Comparison of ENCODE assay signal across 20 mouse cellular contexts in the genomic region with DNA sequence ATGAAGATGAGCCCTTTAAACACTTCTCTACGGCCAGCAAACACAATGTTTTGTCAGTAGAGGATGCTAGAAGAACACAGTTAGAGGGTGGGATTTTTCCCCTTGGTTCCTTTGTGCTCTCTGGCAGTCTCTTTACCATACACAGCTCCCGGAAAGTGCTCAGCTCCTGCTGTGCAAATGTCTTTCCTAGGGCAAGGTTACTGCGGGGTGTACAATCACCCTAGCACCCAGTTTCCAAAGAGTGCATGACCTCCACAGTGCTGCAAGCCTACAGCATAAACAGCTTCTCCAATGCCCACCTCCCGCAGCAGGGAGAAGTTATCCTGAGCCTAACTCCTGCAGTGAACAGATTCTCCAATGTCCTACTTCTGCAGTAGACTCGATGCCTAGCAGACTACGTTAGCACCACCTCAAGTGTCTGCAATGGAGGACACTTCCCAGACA.
DNase-seq lines count a peak whose midpoint lies in the region; ATAC-seq lines count a peak whose summit lies in the region.
"Had no signal": no experiment of that assay in that cellular context is flagged by ENCODE, and none has a peak within 500 bp of the region (broad histone marks: within the 10 kb centered on the region; RNA-seq: fewer than 3 reads in every experiment).

No protein-coding gene starts in this region.

- peaks cover 5% of the 10 kb centered on the region for H3K4me1 ChIP-seq in forebrain, embryonic 14.5 days (ENCODE audit: control insufficient read depth, insufficient read depth, low read length)
- H3K4me1 ChIP-seq in forebrain, embryonic 15.5 days: peaks cover 8% of the 10 kb centered on the region; the same call in 1 of the 2 replicates
- H3K4me1 ChIP-seq in hindbrain, embryonic 16.5 days (ENCODE audit: control insufficient read depth, insufficient read depth, low read depth, low read length): peaks cover 3% of the 10 kb centered on the region
- peaks cover 9% of the 10 kb centered on the region for H3K4me1 ChIP-seq in hindbrain, embryonic 14.5 days (replicated peaks; ENCODE audit: control insufficient read depth, insufficient read depth, low read length)
- no peaks in the 10 kb centered on the region for H3K4me1 ChIP-seq in midbrain, embryonic 11.5 days (ENCODE audit: control insufficient read depth, insufficient read depth, low read length)
- 0 out of 2 replicates have a peak, but pooled peaks cover 4% of the 10 kb centered on the region for H3K4me1 ChIP-seq in midbrain, embryonic 15.5 days
- H3K4me1 ChIP-seq in liver, embryonic 12.5 days: no peaks in the 10 kb centered on the region
- H3K4me1 ChIP-seq: embryonic facial prominence, embryonic 10.5 days; heart, embryonic 10.5 days; liver, embryonic 13.5 days; stomach, embryonic 15.5 days had no signal

- whole genome bisulfite sequencing in forebrain, embryonic 14.5 days: 47% methylated on average over 6 of the region's 6 CpGs
- WGBS in forebrain, embryonic 15.5 days: 47% methylated on average over 6 of the region's 6 CpGs
- 34% methylated on average over 6 of the region's 6 CpGs for WGBS in hindbrain, embryonic 16.5 days
- 37% methylated on average over 6 of the region's 6 CpGs for WGBS in hindbrain, embryonic 14.5 days
- 46% methylated on average over 6 of the region's 6 CpGs for WGBS in midbrain, embryonic 11.5 days
- WGBS in midbrain, embryonic 15.5 days: 44% methylated on average over 6 of the region's 6 CpGs
- 51% methylated on average over 6 of the region's 6 CpGs for WGBS in liver, embryonic 12.5 days (ENCODE audit: insufficient replicate concordance)

- H3K27me3 ChIP-seq in forebrain, embryonic 14.5 days (replicated peaks; ENCODE audit: control insufficient read depth, insufficient read depth, low read length): no peaks in the 10 kb centered on the region
- no peaks in the 10 kb centered on the region for H3K27me3 ChIP-seq in forebrain, embryonic 15.5 days
- H3K27me3 ChIP-seq in hindbrain, embryonic 16.5 days (replicated peaks; ENCODE audit: control insufficient read depth, insufficient read depth, low read length): no peaks in the 10 kb centered on the region
- H3K27me3 ChIP-seq in hindbrain, embryonic 14.5 days (ENCODE audit: control insufficient read depth, insufficient read depth, low read length): no peaks in the 10 kb centered on the region
- H3K27me3 ChIP-seq in midbrain, embryonic 11.5 days (ENCODE audit: control insufficient read depth, insufficient read depth, low read length): no peaks in the 10 kb centered on the region
- no peaks in the 10 kb centered on the region for H3K27me3 ChIP-seq in midbrain, embryonic 15.5 days (replicated peaks)
- H3K27me3 ChIP-seq in liver, embryonic 12.5 days (replicated peaks): no peaks in the 10 kb centered on the region
- H3K27me3 ChIP-seq: liver, embryonic 13.5 days; neural tube, embryonic 12.5 days; stomach, embryonic 15.5 days had no signal

- H3K9ac ChIP-seq in forebrain, embryonic 14.5 days (ENCODE audit: low read length): no peak overlapping the region
- H3K9ac ChIP-seq in forebrain, embryonic 15.5 days (replicated peaks): no peak overlapping the region
- H3K9ac ChIP-seq in hindbrain, embryonic 16.5 days (ENCODE audit: low read depth, low read length): no peak overlapping the region
- no peak overlapping the region for H3K9ac ChIP-seq in hindbrain, embryonic 14.5 days
- no peak overlapping the region for H3K9ac ChIP-seq in midbrain, embryonic 11.5 days (ENCODE audit: low read length)
- no peak overlapping the region for H3K9ac ChIP-seq in midbrain, embryonic 15.5 days
- no peak overlapping the region for H3K9ac ChIP-seq in liver, embryonic 12.5 days
- H3K9ac ChIP-seq: forebrain, embryonic 12.5 days; liver, embryonic 13.5 days; neural tube, embryonic 12.5 days; stomach, embryonic 15.5 days had no signal

- H3K9me3 ChIP-seq in forebrain, embryonic 14.5 days (replicated peaks; ENCODE audit: control insufficient read depth, low read length): no peaks in the 10 kb centered on the region
- no peaks in the 10 kb centered on the region for H3K9me3 ChIP-seq in forebrain, embryonic 15.5 days
- H3K9me3 ChIP-seq in hindbrain, embryonic 16.5 days (ENCODE audit: control insufficient read depth, low read length): no peaks in the 10 kb centered on the region
- no peaks in the 10 kb centered on the region for H3K9me3 ChIP-seq in hindbrain, embryonic 14.5 days (ENCODE audit: control insufficient read depth, low read length)
- no peaks in the 10 kb centered on the region for H3K9me3 ChIP-seq in midbrain, embryonic 11.5 days (ENCODE audit: control insufficient read depth, low read length)
- H3K9me3 ChIP-seq in midbrain, embryonic 15.5 days: no peaks in the 10 kb centered on the region
- no peaks in the 10 kb centered on the region for H3K9me3 ChIP-seq in liver, embryonic 12.5 days (replicated peaks)
- H3K9me3 ChIP-seq: embryonic facial prominence, embryonic 10.5 days; forebrain, embryonic 12.5 days; heart, embryonic 10.5 days; liver, embryonic 13.5 days; neural tube, embryonic 12.5 days; stomach, embryonic 15.5 days had no signal

- H3K4me2 ChIP-seq in forebrain, embryonic 14.5 days (ENCODE audit: low read length): no peak overlapping the region
- no peak overlapping the region for H3K4me2 ChIP-seq in forebrain, embryonic 15.5 days (replicated peaks)
- no peak overlapping the region for H3K4me2 ChIP-seq in hindbrain, embryonic 16.5 days (ENCODE audit: low read length)
- H3K4me2 ChIP-seq in hindbrain, embryonic 14.5 days (replicated peaks): no peak overlapping the region
- H3K4me2 ChIP-seq in midbrain, embryonic 11.5 days: no peak overlapping the region
- H3K4me2 ChIP-seq in midbrain, embryonic 15.5 days: no peak overlapping the region
- no peak overlapping the region for H3K4me2 ChIP-seq in liver, embryonic 12.5 days
- H3K4me2 ChIP-seq: forebrain, embryonic 12.5 days; liver, embryonic 13.5 days; neural tube, embryonic 12.5 days; stomach, embryonic 15.5 days had no signal

- peak; percentile 19 for DNase-seq in forebrain, embryonic 14.5 days (ENCODE audit: low spot score)
- no peak for DNase-seq in hindbrain, embryonic 14.5 days (ENCODE audit: low spot score)
- peak; percentile 73 for DNase-seq in midbrain, embryonic 11.5 days (ENCODE audit: low spot score, missing footprints)
- DNase-seq in ZHBTc4 (ENCODE audit: low read depth, low spot score): peak; percentile 50
- DNase-seq: adrenal gland, adult 8-10 months; cerebellum, adult 9-10 months; gastrocnemius, postnatal 36 days; kidney, postnatal 4 days; liver, embryonic 13.5 days; thymus, adult 2 months had no signal

- no peak overlapping the region for H3K4me3 ChIP-seq in forebrain, embryonic 14.5 days (ENCODE audit: low read depth, low read length)
- H3K4me3 ChIP-seq in forebrain, embryonic 15.5 days: no peak overlapping the region
- no peak overlapping the region for H3K4me3 ChIP-seq in hindbrain, embryonic 16.5 days (ENCODE audit: low read length)
- no peak overlapping the region for H3K4me3 ChIP-seq in hindbrain, embryonic 14.5 days (replicated peaks; ENCODE audit: low read length)
- H3K4me3 ChIP-seq in midbrain, embryonic 11.5 days (ENCODE audit: low read depth, low read length): no peak overlapping the region
- H3K4me3 ChIP-seq in midbrain, embryonic 15.5 days: no peak overlapping the region
- no peak overlapping the region for H3K4me3 ChIP-seq in liver, embryonic 12.5 days
- H3K4me3 ChIP-seq: embryonic facial prominence, embryonic 10.5 days; forebrain, embryonic 12.5 days; heart, embryonic 10.5 days; liver, embryonic 13.5 days; neural tube, embryonic 12.5 days; stomach, embryonic 15.5 days had no signal

- no peak overlapping the region for H3K27ac ChIP-seq in forebrain, embryonic 14.5 days (ENCODE audit: low read depth, low read length)
- H3K27ac ChIP-seq in forebrain, embryonic 15.5 days (replicated peaks): no peak overlapping the region
- H3K27ac ChIP-seq in hindbrain, embryonic 16.5 days (ENCODE audit: low read depth, low read length): no peak overlapping the region
- no peak overlapping the region for H3K27ac ChIP-seq in hindbrain, embryonic 14.5 days
- no peak overlapping the region for H3K27ac ChIP-seq in midbrain, embryonic 11.5 days (ENCODE audit: low read depth, low read length)
- H3K27ac ChIP-seq in midbrain, embryonic 15.5 days: no peak overlapping the region
- H3K27ac ChIP-seq in liver, embryonic 12.5 days: no peak overlapping the region
- H3K27ac ChIP-seq: embryonic facial prominence, embryonic 10.5 days; forebrain, embryonic 12.5 days; heart, embryonic 10.5 days; liver, embryonic 13.5 days; neural tube, embryonic 12.5 days; stomach, embryonic 15.5 days had no signal

- no peaks in the 10 kb centered on the region for H3K36me3 ChIP-seq in forebrain, embryonic 14.5 days (ENCODE audit: control insufficient read depth, insufficient read depth, low read length)
- H3K36me3 ChIP-seq in forebrain, embryonic 15.5 days: no peaks in the 10 kb centered on the region
- no peaks in the 10 kb centered on the region for H3K36me3 ChIP-seq in hindbrain, embryonic 16.5 days (ENCODE audit: control insufficient read depth, insufficient read depth, low read length)
- H3K36me3 ChIP-seq in hindbrain, embryonic 14.5 days (replicated peaks; ENCODE audit: control insufficient read depth, insufficient read depth): no peaks in the 10 kb centered on the region
- H3K36me3 ChIP-seq in midbrain, embryonic 11.5 days (ENCODE audit: control insufficient read depth, insufficient read depth, low read length): no peaks in the 10 kb centered on the region
- H3K36me3 ChIP-seq in midbrain, embryonic 15.5 days (replicated peaks): no peaks in the 10 kb centered on the region
- H3K36me3 ChIP-seq in liver, embryonic 12.5 days: no peaks in the 10 kb centered on the region
- H3K36me3 ChIP-seq: embryonic facial prominence, embryonic 10.5 days; forebrain, embryonic 12.5 days; heart, embryonic 10.5 days; liver, embryonic 13.5 days; neural tube, embryonic 12.5 days; stomach, embryonic 15.5 days had no signal

- ATAC-seq in forebrain, embryonic 14.5 days: no peak
- no peak for ATAC-seq in forebrain, embryonic 15.5 days (replicated peaks)
- peak; percentile 58; the same call in 1 of the 2 replicates for ATAC-seq in hindbrain, embryonic 16.5 days
- no peak; the same call in 1 of the 2 replicates for ATAC-seq in hindbrain, embryonic 14.5 days (ENCODE audit: low FRiP score)
- no peak for ATAC-seq in midbrain, embryonic 11.5 days (ENCODE audit: low FRiP score)
- no peak for ATAC-seq in midbrain, embryonic 15.5 days (replicated peaks)
- no peak for ATAC-seq in liver, embryonic 12.5 days
- ATAC-seq: inflammation-experienced regulatory T-cells, adult 6 months had no signal
